Mouse (Mus musculus): ENCODE results near the gene Bpifb9a. TPM values are rescaled to one million over a fixed set of nuclear protein-coding genes. Genes with fewer than 3 reads are reported as not detected.
"Not testable (repeated sequence)": the region's sequence is repeated elsewhere in the genome, so short reads cannot be mapped to it uniquely, and the experiment has no call there.

The Bpifb9a gene
- polyA plus RNA-seq, 1 experiment from 2014 or later: not detected

DNA sequence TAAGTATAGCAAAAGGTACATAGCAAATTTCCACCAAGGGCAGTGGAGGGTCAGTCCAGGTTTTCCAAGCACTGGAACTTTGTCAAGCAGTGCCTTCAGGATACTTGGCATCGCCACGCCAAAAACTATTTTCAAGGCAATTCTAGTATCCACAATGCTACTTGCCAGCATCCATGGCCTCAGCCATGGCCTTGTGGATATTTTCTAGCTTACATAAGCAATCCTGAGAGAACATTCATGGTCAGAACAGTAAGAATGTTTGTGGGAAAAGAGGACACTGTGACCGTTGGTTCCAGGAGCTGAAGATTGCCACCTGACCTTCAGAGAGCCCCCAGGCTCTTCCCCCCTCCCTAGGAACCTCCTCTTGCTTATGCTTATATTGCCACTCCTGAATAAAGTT is 34.2 kb downstream of the Bpifb9a start:
- WGBS: 87% methylated on average over 3 of the region's 3 CpGs
- not testable (repeated sequence) for ATAC-seq (ENCODE audit: low read depth); H3K27ac ChIP-seq (ENCODE audit: low read depth, low read length); H3K4me1 ChIP-seq (ENCODE audit: control insufficient read depth, insufficient read depth, low read length); H3K9ac ChIP-seq (replicated peaks; ENCODE audit: low read depth, low read length); H3K4me3 ChIP-seq (ENCODE audit: low read depth, low read length); H3K9me3 ChIP-seq (ENCODE audit: control insufficient read depth, low read length); H3K36me3 ChIP-seq (ENCODE audit: control insufficient read depth, insufficient read depth, low read length); H3K27me3 ChIP-seq (ENCODE audit: control insufficient read depth, insufficient read depth, low read length); H3K4me2 ChIP-seq (ENCODE audit: low read depth, low read length)

DNA sequence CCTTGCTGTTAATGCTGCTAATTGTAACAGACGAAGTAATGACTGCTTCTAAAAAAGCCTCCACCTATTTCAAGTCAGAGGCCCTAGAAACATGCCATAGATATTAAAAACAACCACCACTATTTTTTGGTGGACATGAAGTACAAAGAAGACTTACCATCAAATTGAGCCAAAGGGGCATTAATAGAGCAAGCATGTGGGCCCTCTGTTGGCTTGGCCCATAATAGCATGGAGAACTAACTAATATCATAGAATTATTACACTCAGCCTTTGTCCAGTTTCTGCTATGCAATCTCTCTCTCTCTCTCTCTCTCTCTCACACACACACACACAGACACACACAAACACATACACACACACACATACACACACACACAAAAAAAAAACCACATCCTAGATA is 35.2 kb downstream of the Bpifb9a start:
- H3K9ac ChIP-seq (replicated peaks; ENCODE audit: low read depth, low read length): no peak overlapping the region
- no peak overlapping the region for H3K27ac ChIP-seq (ENCODE audit: low read depth, low read length)
- no peak for ATAC-seq (ENCODE audit: low read depth)
- no peaks in the 10 kb centered on the region for H3K9me3 ChIP-seq (ENCODE audit: control insufficient read depth, low read length)
- no peak overlapping the region for H3K4me2 ChIP-seq (ENCODE audit: low read depth, low read length)
- no peak overlapping the region for H3K4me3 ChIP-seq (ENCODE audit: low read depth, low read length)
- no peaks in the 10 kb centered on the region for H3K27me3 ChIP-seq (ENCODE audit: control insufficient read depth, insufficient read depth, low read length)
- H3K4me1 ChIP-seq (ENCODE audit: control insufficient read depth, insufficient read depth, low read length): no peaks in the 10 kb centered on the region
- WGBS: 67% methylated on average over 1 of the region's 1 CpGs
- H3K36me3 ChIP-seq (ENCODE audit: control insufficient read depth, insufficient read depth, low read length): no peaks in the 10 kb centered on the region

DNA sequence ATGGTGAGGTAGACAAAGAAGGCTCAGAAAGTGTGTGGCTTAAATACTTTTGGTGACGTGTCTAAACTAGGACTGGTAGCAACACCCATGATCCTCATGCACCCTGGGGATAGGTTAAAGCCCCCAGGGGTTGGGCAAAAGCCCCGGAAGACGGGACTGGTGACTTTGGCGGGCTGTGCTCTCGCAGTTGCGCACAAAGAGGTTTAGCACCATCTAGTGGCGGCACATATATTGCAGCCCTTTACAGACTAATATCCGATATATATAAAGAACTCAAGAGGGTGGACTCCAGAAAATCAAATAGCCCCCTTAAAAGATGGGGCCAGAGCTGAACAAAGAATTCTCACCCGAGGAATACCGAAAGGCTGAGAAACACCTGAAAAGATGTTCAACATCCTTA is 37.1 kb downstream of the Bpifb9a start:
- not testable (repeated sequence) for H3K9me3 ChIP-seq (ENCODE audit: control insufficient read depth, low read length); ATAC-seq (ENCODE audit: low read depth); H3K36me3 ChIP-seq (ENCODE audit: control insufficient read depth, insufficient read depth, low read length); H3K27ac ChIP-seq (ENCODE audit: low read depth, low read length); H3K27me3 ChIP-seq (ENCODE audit: control insufficient read depth, insufficient read depth, low read length); H3K4me1 ChIP-seq (ENCODE audit: control insufficient read depth, insufficient read depth, low read length); H3K4me2 ChIP-seq (ENCODE audit: low read depth, low read length); H3K9ac ChIP-seq (replicated peaks; ENCODE audit: low read depth, low read length); H3K4me3 ChIP-seq (ENCODE audit: low read depth, low read length)
- WGBS: 4% methylated on average over 10 of the region's 10 CpGs

DNA sequence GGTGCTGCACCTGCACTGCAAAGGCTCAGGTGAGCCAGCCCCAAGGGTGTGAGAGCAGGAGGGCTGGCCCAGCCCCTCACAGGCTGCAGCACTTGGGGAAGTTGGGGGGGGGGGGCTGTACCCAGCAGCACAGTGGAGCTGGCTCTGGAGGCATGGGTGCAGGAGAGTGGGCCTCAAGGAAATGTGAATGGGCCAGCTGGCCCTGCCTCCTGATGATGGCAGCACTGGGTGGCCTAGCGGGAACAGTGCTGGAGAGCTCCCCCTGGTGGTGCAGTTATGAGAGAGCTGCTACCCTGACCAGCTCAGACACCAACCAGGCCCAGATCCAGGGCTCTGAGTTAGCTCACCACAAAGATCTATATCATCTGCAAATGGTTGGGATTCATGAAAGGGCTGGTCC is 42.8 kb downstream of the Bpifb9a start:
- H3K36me3 ChIP-seq (ENCODE audit: control insufficient read depth, insufficient read depth, low read length): no peaks in the 10 kb centered on the region
- H3K9me3 ChIP-seq (ENCODE audit: control insufficient read depth, low read length): no peaks in the 10 kb centered on the region
- H3K27ac ChIP-seq (ENCODE audit: low read depth, low read length): no peak overlapping the region
- no peak overlapping the region for H3K4me2 ChIP-seq (ENCODE audit: low read depth, low read length)
- H3K27me3 ChIP-seq (ENCODE audit: control insufficient read depth, insufficient read depth, low read length): no peaks in the 10 kb centered on the region
- H3K9ac ChIP-seq (replicated peaks; ENCODE audit: low read depth, low read length): no peak overlapping the region
- H3K4me3 ChIP-seq (ENCODE audit: low read depth, low read length): no peak overlapping the region
- H3K4me1 ChIP-seq (ENCODE audit: control insufficient read depth, insufficient read depth, low read length): no peaks in the 10 kb centered on the region
- 7% methylated on average over 1 of the region's 1 CpGs for WGBS
- ATAC-seq (ENCODE audit: low read depth): no peak

DNA sequence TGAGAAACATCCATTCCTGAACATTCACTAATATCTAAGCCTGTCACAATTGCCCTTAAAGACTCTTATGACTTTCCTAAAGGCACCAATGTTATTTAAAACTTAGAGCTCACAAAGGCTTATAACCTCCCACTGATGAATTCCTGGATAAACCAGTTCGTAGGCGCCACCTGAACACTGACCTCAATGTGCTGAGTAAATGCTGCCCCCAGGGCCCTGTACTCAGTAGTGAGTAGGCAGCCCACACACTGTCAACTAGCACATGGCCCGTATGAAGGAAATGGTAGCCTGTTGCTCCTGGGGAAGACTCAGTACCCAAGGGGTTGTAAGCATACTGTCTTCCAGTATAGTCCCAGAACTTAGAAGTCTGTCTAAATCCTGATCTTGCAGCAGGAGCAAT is 44.1 kb downstream of the Bpifb9a start:
- Histone ChIP-seq H3K4me3 (ENCODE audit: low read depth, low read length) (no peak overlapping the region), H3K4me1 (ENCODE audit: control insufficient read depth, insufficient read depth, low read length) (no peaks in the 10 kb centered on the region)
- ATAC-seq (ENCODE audit: low read depth): no peak

DNA sequence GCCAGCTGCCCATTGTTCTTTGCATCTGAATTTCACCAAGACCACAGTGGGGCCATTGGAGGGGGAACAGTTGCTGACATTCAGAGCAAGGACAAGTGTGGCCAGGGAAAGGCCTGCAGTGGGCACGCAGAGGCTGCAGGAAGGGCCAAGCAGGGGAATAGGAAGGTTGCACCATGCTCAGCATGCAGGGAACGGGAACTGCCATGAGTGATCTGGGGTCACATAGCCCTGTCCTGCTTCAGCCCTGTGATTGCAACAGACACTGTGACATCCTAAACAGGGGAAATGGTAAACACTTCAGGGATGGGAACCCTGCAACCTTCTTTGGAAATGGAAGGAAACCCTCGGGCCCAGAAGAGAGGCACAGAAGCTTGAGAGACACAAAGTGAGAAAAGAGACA is 47.0 kb downstream of the Bpifb9a start:
- H3K27me3 ChIP-seq (ENCODE audit: control insufficient read depth, insufficient read depth, low read length); H3K27ac ChIP-seq (ENCODE audit: low read depth, low read length); H3K4me1 ChIP-seq (ENCODE audit: control insufficient read depth, insufficient read depth, low read length); H3K36me3 ChIP-seq (ENCODE audit: control insufficient read depth, insufficient read depth, low read length); H3K9me3 ChIP-seq (ENCODE audit: control insufficient read depth, low read length); H3K4me3 ChIP-seq (ENCODE audit: low read depth, low read length); H3K4me2 ChIP-seq (ENCODE audit: low read depth, low read length); ATAC-seq (ENCODE audit: low read depth); H3K9ac ChIP-seq (replicated peaks; ENCODE audit: low read depth, low read length): not testable (repeated sequence)
- WGBS: 82% methylated on average over 1 of the region's 3 CpGs

More for the DNA sequence above, 44.1 kb downstream of the Bpifb9a start:
- H3K9me3 ChIP-seq (ENCODE audit: control insufficient read depth, low read length): no peaks in the 10 kb centered on the region
- H3K4me2 ChIP-seq (ENCODE audit: low read depth, low read length): no peak overlapping the region
- H3K36me3 ChIP-seq (ENCODE audit: control insufficient read depth, insufficient read depth, low read length): no peaks in the 10 kb centered on the region
- no peaks in the 10 kb centered on the region for H3K27me3 ChIP-seq (ENCODE audit: control insufficient read depth, insufficient read depth, low read length)
- 92% methylated on average over 3 of the region's 3 CpGs for WGBS
- no peak overlapping the region for H3K27ac ChIP-seq (ENCODE audit: low read depth, low read length)
- no peak overlapping the region for H3K9ac ChIP-seq (replicated peaks; ENCODE audit: low read depth, low read length)

DNA sequence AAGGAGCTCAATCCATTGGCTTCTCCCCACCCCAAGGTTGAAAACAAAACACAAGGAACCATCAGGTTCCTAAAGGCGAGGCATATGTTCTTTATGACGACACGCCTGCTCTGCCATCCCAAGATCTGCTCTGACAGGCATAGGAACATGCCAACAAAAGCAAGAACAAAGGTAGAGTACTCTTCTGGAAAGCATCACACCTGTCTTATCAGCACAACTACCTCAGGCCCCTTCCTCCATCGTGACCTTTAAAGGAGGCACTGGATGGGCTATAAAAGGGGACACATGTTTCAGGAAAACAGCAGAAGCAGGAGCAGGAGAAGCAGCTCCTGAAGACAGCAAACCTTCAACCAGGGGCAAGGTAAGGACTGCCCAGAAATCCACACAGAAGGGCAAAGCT is 49.3 kb downstream of the Bpifb9a start, which contains the start of gene Bpifb9b:
Bpifb9b (plus strand) TSS at position 301 of the 400 bp plus-strand sequence.
- not testable (repeated sequence) for ATAC-seq (ENCODE audit: low read depth); H3K4me2 ChIP-seq (ENCODE audit: low read depth, low read length); H3K9me3 ChIP-seq (ENCODE audit: control insufficient read depth, low read length); H3K4me1 ChIP-seq (ENCODE audit: control insufficient read depth, insufficient read depth, low read length); H3K27me3 ChIP-seq (ENCODE audit: control insufficient read depth, insufficient read depth, low read length); H3K27ac ChIP-seq (ENCODE audit: low read depth, low read length); H3K9ac ChIP-seq (replicated peaks; ENCODE audit: low read depth, low read length); H3K4me3 ChIP-seq (ENCODE audit: low read depth, low read length); H3K36me3 ChIP-seq (ENCODE audit: control insufficient read depth, insufficient read depth, low read length)
- WGBS: 86% methylated on average over 4 of the region's 4 CpGs

DNA sequence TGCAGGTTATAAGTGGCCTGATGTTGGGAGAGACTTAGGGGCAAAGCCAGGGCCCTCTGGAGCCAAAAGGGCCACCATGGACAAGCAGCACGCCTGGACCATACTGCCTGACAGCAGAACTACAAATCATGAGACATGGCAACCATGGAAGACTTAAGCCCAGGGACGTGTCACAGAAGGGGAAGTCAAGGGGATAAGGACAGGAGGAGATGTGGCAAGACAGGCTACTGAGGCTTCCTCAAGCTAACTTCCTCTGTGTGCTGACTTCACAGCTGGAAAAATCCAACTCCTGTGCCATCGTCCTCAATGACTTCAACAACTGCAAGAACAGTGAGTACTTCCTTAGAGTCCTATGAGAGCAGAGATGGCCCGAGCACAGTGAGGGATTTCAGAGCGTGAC is 56.1 kb downstream of the Bpifb9a start:
- H3K36me3 ChIP-seq (ENCODE audit: control insufficient read depth, insufficient read depth, low read length); H3K9me3 ChIP-seq (ENCODE audit: control insufficient read depth, low read length); ATAC-seq (ENCODE audit: low read depth); H3K27me3 ChIP-seq (ENCODE audit: control insufficient read depth, insufficient read depth, low read length); H3K4me2 ChIP-seq (ENCODE audit: low read depth, low read length); H3K9ac ChIP-seq (replicated peaks; ENCODE audit: low read depth, low read length); H3K4me1 ChIP-seq (ENCODE audit: control insufficient read depth, insufficient read depth, low read length); H3K27ac ChIP-seq (ENCODE audit: low read depth, low read length); H3K4me3 ChIP-seq (ENCODE audit: low read depth, low read length): not testable (repeated sequence)
- 79% methylated on average over 4 of the region's 5 CpGs for WGBS

Data from neural tube, embryonic 14.5 days (tissue).